Mouse (Mus musculus) C2C12 (cell line): ENCODE measurements around the gene Neurl4.

ENCODE experiments used
- CEBPB ChIP-seq: IDR thresholded peaks from one replicate; pipeline ENCODE4 v1.6.1; 2011; ENCODE audit warnings: low read depth, mild to moderate bottlenecking, control low read depth, moderate library complexity
- CTCF ChIP-seq: IDR thresholded peaks from one replicate; pipeline ENCODE4 v1.5.1; 2011; ENCODE audit not compliant: control insufficient read depth, insufficient read depth, insufficient read length
- FOSL1 ChIP-seq: IDR thresholded peaks from one replicate; pipeline ENCODE4 v1.8.0; 2011; ENCODE audit warnings: mild to moderate bottlenecking, low read length; ENCODE audit not compliant: poor library complexity, insufficient read depth, severe bottlenecking
- MYOG ChIP-seq: IDR thresholded peaks from one replicate; pipeline ENCODE4 v1.6.1; 2011; ENCODE audit not compliant: control insufficient read depth, insufficient read length; ENCODE audit errors: extremely low read depth

DNA sequence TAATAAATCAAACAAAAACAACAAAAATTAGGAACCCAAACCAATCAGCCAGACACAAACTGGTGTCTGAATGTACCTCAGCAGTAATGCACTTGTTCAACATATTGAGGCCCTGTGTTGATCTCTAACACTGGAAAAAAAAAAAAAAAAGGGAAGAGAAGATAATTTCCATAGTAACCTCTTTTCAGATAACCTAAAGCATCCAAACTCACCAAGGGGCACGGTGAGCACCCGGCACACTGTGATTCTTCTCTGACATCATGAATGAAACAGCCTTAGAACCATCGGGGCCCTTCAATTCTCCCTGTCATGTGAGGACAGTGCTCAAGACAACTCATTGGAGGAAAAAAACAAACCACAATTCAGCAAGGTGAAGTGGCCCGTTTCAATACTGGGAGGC, 28.8 kb downstream of the Neurl4 start:
- TF ChIP-seq CTCF (no peak), CEBPB (no peak), FOSL1 (no peak), MYOG (no peak)
